Mouse (Mus musculus) liver, embryonic 14.5 days (tissue): ENCODE measurements around the gene Gpr162. TPM values are rescaled to one million over a fixed set of nuclear protein-coding genes. Genes with fewer than 3 reads are reported as not detected.

Source experiments
- ATAC-seq: fragments of 200-750 bp; cut with Nextera tagmentation; 2 replicates; pipeline ENCODE4 v1.8.0; 2017; ENCODE audit warnings: moderate number of reproducible peaks, mild to moderate bottlenecking, moderate library complexity; ENCODE audit not compliant: insufficient read depth
- DNase-seq, 3 experiments: peaks; one replicate each; pipeline ENCODE4 v3.0.0-alpha.2; 2012 to 2013; ENCODE audit warnings: low read depth in 3 of 3, low spot score in 3 of 3
- H3K27ac ChIP-seq: fragments of 300-500 bp; sonication (generic); 2 replicates; pipeline ENCODE4 v1.5.1; 2014; ENCODE audit warnings: moderate library complexity, mild to moderate bottlenecking, control low read depth, inconsistent platforms
- H3K27me3 ChIP-seq: fragments of 300-500 bp; sonication (generic); 2 replicates; pipeline ENCODE4 v1.6.1; 2014; ENCODE audit warnings: mild to moderate bottlenecking, low read length, moderate library complexity; ENCODE audit not compliant: control insufficient read depth, insufficient read depth
- H3K36me3 ChIP-seq: fragments of 300-500 bp; sonication (generic); replicated peaks from 2 replicates; pipeline ENCODE4 v1.6.1; 2014; ENCODE audit warnings: low read depth; ENCODE audit not compliant: control insufficient read depth, insufficient read depth
- H3K4me1 ChIP-seq, 2 experiments: fragments of 200-500 bp in 1 of 2; fragments of 300-500 bp in 1 of 2; sonication (generic) in 1 of 2; replicated peaks; 2 replicates each; pipeline ENCODE4 v1.6.1; 2012 to 2014; ENCODE audit warnings: antibody characterized with exemption in 1 of 2, inconsistent platforms in 1 of 2, low read length in 1 of 2; ENCODE audit not compliant: control insufficient read depth in 2 of 2, insufficient read depth in 2 of 2
- H3K4me2 ChIP-seq: fragments of 300-500 bp; sonication (generic); 2 replicates; pipeline ENCODE4 v1.6.1; 2014; ENCODE audit warnings: low read depth, mild to moderate bottlenecking, control low read depth, moderate library complexity
- H3K4me3 ChIP-seq, 2 experiments: fragments of 200-500 bp in 1 of 2; fragments of 300-500 bp in 1 of 2; sonication (generic) in 1 of 2; 2 replicates each; pipeline ENCODE4 v1.5.1; 2012 to 2014; ENCODE audit warnings: low read depth in 2 of 2, low read length in 2 of 2, mild to moderate bottlenecking in 2 of 2, control low read depth in 1 of 2, inconsistent platforms in 1 of 2, moderate library complexity in 1 of 2; ENCODE audit not compliant: insufficient read depth in 1 of 2
- H3K9ac ChIP-seq: fragments of 300-500 bp; sonication (generic); replicated peaks from 2 replicates; pipeline ENCODE4 v1.6.1; 2014; ENCODE audit warnings: mild to moderate bottlenecking, control low read depth, moderate library complexity
- H3K9me3 ChIP-seq: fragments of 300-500 bp; sonication (generic); 2 replicates; pipeline ENCODE4 v1.6.1; 2016; ENCODE audit warnings: low read length, mixed read lengths; ENCODE audit not compliant: control insufficient read depth
- CTCF ChIP-seq: IDR thresholded peaks from 2 replicates; pipeline ENCODE4 v1.5.1; 2016; ENCODE audit warnings: antibody characterized with exemption, low read depth, control low read depth
- EP300 ChIP-seq: IDR thresholded peaks from 2 replicates; pipeline ENCODE4 v1.6.1; 2016; ENCODE audit warnings: antibody characterized with exemption, low read depth
- WGBS: fragments of 180-500 bp; shearing (Covaris S2); extraction: QIAGEN DNeasy Blood & Tissue Kit; methylation state at CpG from one replicate; pipeline ENCODE4 v1.1.7; 2014; ENCODE audit not compliant: insufficient replicate concordance; 5-methylcytosine and 5-hydroxymethylcytosine counted together
- polyA plus RNA-seq, 2 experiments: library from polyadenylated mRNA; depleted of rRNA in 1 of 2; stranded (reverse) in 1 of 2; unstranded in 1 of 2; fragments of >200 nt; fragmentation: Nextera tagmentation in 1 of 2; extraction: Ambion mirVana in 1 of 2; gene quantifications; 2 replicates each; pipeline versions ENCODE4 v1.2.1 to v1.2.3; 2012 to 2014

Gene Gpr162
- polyA plus RNA-seq, 2 experiments: 0.03 TPM; not detected in 1

- no peak overlapping the region; the same call in 1 of the 2 replicates for H3K4me2 ChIP-seq
- H3K27me3 ChIP-seq: no peaks in the 10 kb centered on the region
- H3K9ac ChIP-seq: no peak overlapping the region
- no peak for ATAC-seq
- H3K9me3 ChIP-seq: no peaks in the 10 kb centered on the region
- peaks cover 35% of the 10 kb centered on the region for H3K36me3 ChIP-seq
- DNase-seq: no peak
- peaks cover 11 to 17% of the 10 kb centered on the region in 2 experiments for H3K4me1 ChIP-seq
- TF ChIP-seq CTCF (0 out of 2 replicates have a peak, but pooled peaks have one; percentile 2), EP300 (no peak)
- no peak overlapping the region for H3K4me3 ChIP-seq
- 65% methylated on average over 9 of the region's 9 CpGs for WGBS
- H3K27ac ChIP-seq: no peak overlapping the region
Measured at GRCm38 (mm10) chr6:124814858-124815774, 48.7 kb downstream of the Gpr162 start.

- WGBS: 34% methylated on average over 8 of the region's 8 CpGs
- no peak; the same call in 1 of the 2 replicates for ATAC-seq
- no peaks in the 10 kb centered on the region for H3K9me3 ChIP-seq
- DNase-seq: no peak
- TF ChIP-seq EP300 (no peak), CTCF (no peak)
- peak overlapping the region; percentile 89 to 94; a peak in 3 of 4 replicates for H3K4me3 ChIP-seq
- peaks cover 13 to 23% of the 10 kb centered on the region in 2 experiments for H3K4me1 ChIP-seq
- no peaks in the 10 kb centered on the region for H3K27me3 ChIP-seq
- peak overlapping the region; percentile 88 for H3K4me2 ChIP-seq
- H3K9ac ChIP-seq: peak overlapping the region; percentile 90; the same call in 1 of the 2 replicates
- no peak overlapping the region for H3K27ac ChIP-seq
- H3K36me3 ChIP-seq: peaks cover 33% of the 10 kb centered on the region
Measured at GRCm38 (mm10) chr6:124814448-124814847, 49.3 kb downstream of the Gpr162 start.

- TF ChIP-seq EP300 (no peak), CTCF (no peak)
- Histone ChIP-seq H3K9me3 (no peaks in the 10 kb centered on the region), H3K4me1 (peaks cover 13 to 23% of the 10 kb centered on the region in 2 experiments), H3K9ac (peak within 1 kb of the TSS; percentile 90), H3K4me3 (peak within 1 kb of the TSS; percentile 89 to 94), H3K36me3 (peaks cover 33% of the 10 kb centered on the region), H3K27ac (peak within 1 kb of the TSS; percentile 84), H3K27me3 (no peaks in the 10 kb centered on the region), H3K4me2 (peak within 1 kb of the TSS; percentile 88)
- DNase-seq (peak; percentile 75 to 79 (median 76)), ATAC-seq (peak; percentile 83)
- WGBS: under 1% methylated on average over 22 of the region's 22 CpGs
Measured at GRCm38 (mm10) chr6:124813933-124814332, 49.9 kb downstream of the Gpr162 start, which contains the start of gene Tpi1. Gene Tpi1, minus strand, starts transcription at chr6:124814296.

GRCm38 (mm10) chr6:124813496-124813895, 50.3 kb downstream of the Gpr162 start:
- H3K27ac ChIP-seq: peak overlapping the region; percentile 84
- under 1% methylated on average over 17 of the region's 18 CpGs for WGBS
- peaks cover 29% of the 10 kb centered on the region for H3K36me3 ChIP-seq
- ATAC-seq: peak; percentile 66
- DNase-seq: peak; percentile 52 to 62 (median 57)
- peak overlapping the region; percentile 89 to 94 for H3K4me3 ChIP-seq
- no peaks in the 10 kb centered on the region for H3K9me3 ChIP-seq
- peak overlapping the region; percentile 90 for H3K9ac ChIP-seq
- H3K27me3 ChIP-seq: no peaks in the 10 kb centered on the region
- H3K4me1 ChIP-seq: peaks cover 13 to 23% of the 10 kb centered on the region in 2 experiments
- H3K4me2 ChIP-seq: peak overlapping the region; percentile 88
- no peak for TF ChIP-seq CTCF
- no peak for TF ChIP-seq EP300

- H3K9me3 ChIP-seq: no peaks in the 10 kb centered on the region
- H3K4me2 ChIP-seq: peak overlapping the region; percentile 88
- WGBS: 24% methylated on average over 9 of the region's 9 CpGs
- peaks cover 26% of the 10 kb centered on the region for H3K36me3 ChIP-seq
- peak overlapping the region; percentile 90 for H3K9ac ChIP-seq
- peak overlapping the region; percentile 84 for H3K27ac ChIP-seq
- no peak for ATAC-seq
- no peak for DNase-seq
- peaks cover 17 to 28% of the 10 kb centered on the region in 2 experiments for H3K4me1 ChIP-seq
- TF ChIP-seq EP300 (no peak), CTCF (no peak)
- peak overlapping the region; percentile 89 to 94 for H3K4me3 ChIP-seq
- no peaks in the 10 kb centered on the region for H3K27me3 ChIP-seq
Measured at GRCm38 (mm10) chr6:124812848-124813247, 50.9 kb downstream of the Gpr162 start.
